Mouse (Mus musculus) hindbrain, embryonic 14.5 days (tissue): ENCODE measurements around the gene Gpc6. TPM values are rescaled to one million over a fixed set of nuclear protein-coding genes. Genes with fewer than 3 reads are reported as not detected.
A peak's percentile ranks its signal among the peaks of the same experiment; 100 is the strongest.

ENCODE experiments used
- ATAC-seq: fragments of 200-750 bp; cut with Nextera tagmentation; 2 replicates; pipeline ENCODE4 v1.8.0; 2017; ENCODE audit warnings: moderate number of reproducible peaks, mild to moderate bottlenecking, moderate TSS enrichment, moderate library complexity; ENCODE audit not compliant: low FRiP score
- DNase-seq: peaks from one replicate; pipeline ENCODE4 v3.0.0-alpha.2; 2015; ENCODE audit warnings: low spot score
- H3K27ac ChIP-seq: fragments of 300-500 bp; sonication (generic); 2 replicates; pipeline ENCODE4 v1.5.1; 2014; ENCODE audit warnings: mild to moderate bottlenecking, moderate library complexity
- H3K27me3 ChIP-seq: fragments of 300-500 bp; sonication (generic); 2 replicates; pipeline ENCODE4 v1.6.1; 2014; ENCODE audit warnings: mild to moderate bottlenecking, low read length, mixed read lengths; ENCODE audit not compliant: control insufficient read depth, insufficient read depth
- H3K36me3 ChIP-seq: fragments of 300-500 bp; sonication (generic); replicated peaks from 2 replicates; pipeline ENCODE4 v1.6.1; 2014; ENCODE audit not compliant: control insufficient read depth, insufficient read depth
- H3K4me1 ChIP-seq: fragments of 300-500 bp; sonication (generic); replicated peaks from 2 replicates; pipeline ENCODE4 v1.6.1; 2014; ENCODE audit warnings: antibody characterized with exemption, low read length, mixed read lengths; ENCODE audit not compliant: control insufficient read depth, insufficient read depth
- H3K4me2 ChIP-seq: fragments of 300-500 bp; sonication (generic); replicated peaks from 2 replicates; pipeline ENCODE4 v1.6.1; 2014; ENCODE audit warnings: mild to moderate bottlenecking, moderate library complexity
- H3K4me3 ChIP-seq: fragments of 300-500 bp; sonication (generic); replicated peaks from 2 replicates; pipeline ENCODE4 v1.5.1; 2014; ENCODE audit warnings: mild to moderate bottlenecking, low read length
- H3K9ac ChIP-seq: fragments of 300-500 bp; sonication (generic); 2 replicates; pipeline ENCODE4 v1.6.1; 2014
- H3K9me3 ChIP-seq: fragments of 300-500 bp; sonication (generic); 2 replicates; pipeline ENCODE4 v1.6.1; 2016; ENCODE audit warnings: low read length; ENCODE audit not compliant: control insufficient read depth
- WGBS: fragments of 180-500 bp; shearing (Covaris S2); extraction: QIAGEN DNeasy Blood & Tissue Kit; methylation state at CpG from one replicate; pipeline ENCODE4 v1.1.7; 2014; 5-methylcytosine and 5-hydroxymethylcytosine counted together
- polyA plus RNA-seq: library from polyadenylated mRNA; unstranded; fragments of >200 nt; fragmentation: Nextera tagmentation; extraction: Ambion mirVana; gene quantifications from 2 replicates; pipeline ENCODE4 v1.2.1, GENCODE M21; 2014

Gene Gpc6
- polyA plus RNA-seq, 1 experiment from 2014 or later: 18.6 TPM

- no peak for DNase-seq
- no peaks in the 10 kb centered on the region for H3K9me3 ChIP-seq
- no peak overlapping the region for H3K4me3 ChIP-seq
- no peaks in the 10 kb centered on the region for H3K36me3 ChIP-seq
- no peak overlapping the region for H3K27ac ChIP-seq
- H3K4me2 ChIP-seq: no peak overlapping the region
- H3K4me1 ChIP-seq: no peaks in the 10 kb centered on the region; the same call in 1 of the 2 replicates
- ATAC-seq: no peak
- 88% methylated on average over 4 of the region's 4 CpGs for WGBS
- H3K9ac ChIP-seq: no peak overlapping the region
- no peaks in the 10 kb centered on the region for H3K27me3 ChIP-seq
Measured at GRCm38 (mm10) chr14:116981711-116982110, 56.6 kb downstream of the Gpc6 start.

DNA sequence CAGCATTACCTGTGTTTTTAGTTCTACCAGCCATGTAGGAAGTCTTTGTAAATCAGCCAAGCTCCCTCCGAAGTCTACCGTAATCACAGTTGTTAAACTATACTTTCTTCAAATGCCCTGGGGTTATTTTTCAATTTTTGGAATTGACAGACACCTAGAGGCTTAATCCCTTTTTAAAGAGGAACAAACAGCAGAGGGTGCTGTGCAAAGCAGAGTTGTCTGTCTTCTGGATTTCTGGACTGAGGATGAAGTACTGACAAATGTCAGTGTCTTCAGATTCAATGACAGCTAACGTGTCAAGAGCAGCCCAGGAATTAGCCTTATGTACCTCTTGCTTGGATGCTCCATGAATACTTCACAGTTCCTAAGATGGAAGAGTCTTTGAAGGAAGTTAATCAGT lies 62.2 kb downstream of the Gpc6 start:
- Histone ChIP-seq H3K9ac (no peak overlapping the region), H3K27me3 (no peaks in the 10 kb centered on the region), H3K4me2 (no peak overlapping the region), H3K36me3 (no peaks in the 10 kb centered on the region; the same call in 1 of the 2 replicates), H3K4me3 (no peak overlapping the region), H3K9me3 (peaks cover 8% of the 10 kb centered on the region), H3K27ac (no peak overlapping the region), H3K4me1 (no peaks in the 10 kb centered on the region)
- 84% methylated on average over 3 of the region's 3 CpGs for WGBS
- no peak for ATAC-seq
- no peak for DNase-seq

GRCm38 (mm10) chr14:117000376-117000775 lies 75.3 kb downstream of the Gpc6 start:
- H3K4me2 ChIP-seq: no peak overlapping the region
- H3K27ac ChIP-seq: no peak overlapping the region
- no peak overlapping the region for H3K4me3 ChIP-seq
- WGBS: 79% methylated on average over 1 of the region's 1 CpGs
- H3K4me1 ChIP-seq: no peaks in the 10 kb centered on the region
- no peaks in the 10 kb centered on the region for H3K27me3 ChIP-seq
- no peak overlapping the region for H3K9ac ChIP-seq
- no peaks in the 10 kb centered on the region for H3K36me3 ChIP-seq
- no peaks in the 10 kb centered on the region for H3K9me3 ChIP-seq
- no peak for ATAC-seq
- no peak for DNase-seq

DNA sequence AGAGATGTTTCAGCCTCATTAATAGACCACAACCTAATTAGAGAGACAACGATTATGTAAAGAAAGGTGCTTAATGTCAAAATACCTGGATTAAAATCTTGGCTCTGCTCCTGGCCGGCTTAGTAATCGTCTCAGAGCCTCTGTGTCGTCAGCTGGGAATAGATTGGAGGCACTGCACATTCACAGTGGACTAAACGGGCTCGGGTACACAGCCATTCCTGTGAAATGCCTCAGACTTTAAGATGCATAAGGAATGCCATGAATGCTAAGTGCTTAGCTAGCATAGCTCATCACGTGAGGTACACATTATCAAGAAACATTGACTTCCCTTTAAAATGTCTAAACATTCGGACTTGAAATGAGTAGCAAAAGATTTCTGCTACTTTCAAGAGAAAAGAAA lies 77.2 kb downstream of the Gpc6 start:
- no peak for DNase-seq
- Histone ChIP-seq H3K9ac (no peak overlapping the region), H3K36me3 (no peaks in the 10 kb centered on the region), H3K4me1 (no peaks in the 10 kb centered on the region), H3K27ac (no peak overlapping the region), H3K9me3 (no peaks in the 10 kb centered on the region), H3K4me3 (no peak overlapping the region), H3K4me2 (no peak overlapping the region), H3K27me3 (no peaks in the 10 kb centered on the region)
- ATAC-seq: no peak
- 68% methylated on average over 8 of the region's 8 CpGs for WGBS

DNA sequence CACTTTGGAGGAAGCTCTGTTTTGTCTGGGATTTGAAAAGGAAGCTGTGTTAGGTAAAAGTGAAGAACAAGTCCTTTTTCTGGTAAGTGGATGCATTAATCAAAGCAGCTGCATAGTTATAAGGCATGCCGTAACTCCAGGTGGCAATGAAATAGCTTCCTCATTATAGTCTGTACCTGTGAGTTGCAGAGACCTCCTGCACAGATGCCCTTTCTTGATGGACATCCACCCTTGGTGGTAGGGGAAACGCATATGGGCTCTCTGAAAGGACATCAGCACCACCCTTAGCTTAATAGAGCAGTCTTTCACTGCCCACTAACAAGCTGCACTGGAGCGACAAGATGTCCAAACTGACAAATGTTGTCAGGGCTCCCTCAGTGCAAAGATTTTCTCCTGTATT lies 83.7 kb downstream of the Gpc6 start:
- DNase-seq: no peak
- no peak overlapping the region for H3K4me3 ChIP-seq
- no peak for ATAC-seq
- WGBS: 69% methylated on average over 3 of the region's 3 CpGs
- no peak overlapping the region for H3K4me2 ChIP-seq
- no peak overlapping the region for H3K27ac ChIP-seq
- 0 out of 2 replicates have a peak, but pooled peaks cover 4% of the 10 kb centered on the region for H3K4me1 ChIP-seq
- no peak overlapping the region for H3K9ac ChIP-seq
- H3K36me3 ChIP-seq: no peaks in the 10 kb centered on the region
- no peaks in the 10 kb centered on the region for H3K9me3 ChIP-seq
- no peaks in the 10 kb centered on the region for H3K27me3 ChIP-seq

DNA sequence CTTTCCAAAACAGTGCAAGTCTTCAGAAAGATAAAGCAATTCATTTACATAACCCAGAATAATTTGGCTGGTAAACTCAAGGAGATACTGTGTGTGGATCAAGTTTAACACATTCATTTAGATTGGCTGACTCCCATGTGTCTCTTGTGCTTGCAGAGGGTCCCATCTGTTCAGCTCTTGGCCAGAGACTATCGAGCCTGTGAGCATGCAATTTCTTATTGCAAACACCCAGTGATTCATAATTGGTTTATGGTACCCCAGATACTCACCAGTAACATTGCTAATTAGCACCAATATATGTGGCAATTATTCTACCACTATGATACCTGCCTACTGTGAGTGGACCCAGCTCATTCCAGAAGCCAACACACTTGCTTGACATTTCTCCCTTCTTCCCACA lies 87.9 kb downstream of the Gpc6 start:
- no peak overlapping the region for H3K4me3 ChIP-seq
- H3K27me3 ChIP-seq: no peaks in the 10 kb centered on the region
- no peaks in the 10 kb centered on the region for H3K9me3 ChIP-seq
- no peak overlapping the region for H3K9ac ChIP-seq
- 40% methylated on average over 1 of the region's 1 CpGs for WGBS
- no peaks in the 10 kb centered on the region for H3K36me3 ChIP-seq
- no peak overlapping the region for H3K27ac ChIP-seq
- 0 out of 2 replicates have a peak, but pooled peaks cover 4% of the 10 kb centered on the region for H3K4me1 ChIP-seq
- peak; percentile 31; the same call in 1 of the 2 replicates for ATAC-seq
- DNase-seq: no peak
- H3K4me2 ChIP-seq: no peak overlapping the region

DNA sequence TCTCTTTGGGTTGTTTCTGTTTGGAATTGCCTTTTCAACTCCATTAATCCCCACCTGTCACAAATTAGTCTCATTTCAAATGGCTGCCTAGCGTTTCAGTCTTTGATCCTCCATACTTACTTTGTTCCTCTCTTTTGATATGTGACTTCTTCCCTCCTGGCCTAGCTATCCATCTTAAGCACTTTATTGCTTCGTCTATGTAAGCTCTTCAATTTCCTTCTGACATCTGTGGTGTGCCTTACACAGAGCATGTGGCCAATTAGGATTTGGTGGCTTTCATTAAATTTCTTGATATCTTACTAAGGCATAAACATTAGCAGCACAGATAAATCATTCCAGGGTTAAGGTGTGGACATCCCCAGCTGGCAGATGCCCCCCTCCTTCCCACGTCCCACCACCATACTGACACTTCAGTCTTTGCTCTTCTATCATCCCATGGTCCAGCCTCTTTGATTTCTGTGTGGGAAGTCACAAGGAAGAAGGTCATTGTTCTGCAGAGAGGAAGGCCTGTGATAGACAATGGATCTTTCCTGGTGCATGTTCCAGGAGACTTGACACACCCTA lies 88.5 kb downstream of the Gpc6 start:
- WGBS: 54% methylated on average over 3 of the region's 3 CpGs
- ATAC-seq (no peak), DNase-seq (no peak)
- H3K36me3 ChIP-seq: no peaks in the 10 kb centered on the region
- H3K4me3 ChIP-seq: no peak overlapping the region
- H3K27ac ChIP-seq: no peak overlapping the region
- H3K9ac ChIP-seq: no peak overlapping the region
- peaks cover 5% of the 10 kb centered on the region; the same call in 1 of the 2 replicates for H3K4me1 ChIP-seq
- no peaks in the 10 kb centered on the region for H3K27me3 ChIP-seq
- no peak overlapping the region for H3K4me2 ChIP-seq
- H3K9me3 ChIP-seq: no peaks in the 10 kb centered on the region

DNA sequence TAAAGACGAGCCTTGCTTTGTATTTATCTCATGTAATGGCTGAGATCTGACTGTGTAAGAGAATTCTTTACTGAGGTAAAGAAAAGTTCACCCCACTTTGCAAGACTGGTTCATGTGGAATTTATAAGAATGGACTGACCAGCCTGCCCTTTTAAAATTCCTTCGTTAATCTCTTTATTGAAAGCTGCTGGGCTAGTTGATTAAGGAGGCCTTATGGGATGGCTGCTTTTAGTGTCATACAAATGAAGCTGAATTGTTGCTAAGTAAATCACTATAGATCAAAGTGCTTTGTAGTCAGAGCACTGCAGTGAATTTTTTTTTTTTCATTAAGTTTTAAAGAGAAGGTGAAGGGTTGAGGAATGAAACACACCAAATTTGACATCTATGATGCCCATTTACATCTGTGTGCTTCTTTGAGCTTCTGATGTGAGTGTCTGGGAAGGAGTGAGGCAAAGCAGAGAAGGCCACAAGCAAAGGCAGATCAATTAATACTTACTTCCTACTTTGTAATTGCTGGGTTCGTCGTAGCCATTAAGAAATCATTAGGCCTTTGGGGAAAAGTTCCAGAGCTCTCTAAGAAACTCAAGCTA lies 90.3 kb downstream of the Gpc6 start:
- no peak for DNase-seq
- H3K27ac ChIP-seq: no peak overlapping the region
- whole genome bisulfite sequencing: 32% methylated on average over 4 of the region's 4 CpGs

DNA sequence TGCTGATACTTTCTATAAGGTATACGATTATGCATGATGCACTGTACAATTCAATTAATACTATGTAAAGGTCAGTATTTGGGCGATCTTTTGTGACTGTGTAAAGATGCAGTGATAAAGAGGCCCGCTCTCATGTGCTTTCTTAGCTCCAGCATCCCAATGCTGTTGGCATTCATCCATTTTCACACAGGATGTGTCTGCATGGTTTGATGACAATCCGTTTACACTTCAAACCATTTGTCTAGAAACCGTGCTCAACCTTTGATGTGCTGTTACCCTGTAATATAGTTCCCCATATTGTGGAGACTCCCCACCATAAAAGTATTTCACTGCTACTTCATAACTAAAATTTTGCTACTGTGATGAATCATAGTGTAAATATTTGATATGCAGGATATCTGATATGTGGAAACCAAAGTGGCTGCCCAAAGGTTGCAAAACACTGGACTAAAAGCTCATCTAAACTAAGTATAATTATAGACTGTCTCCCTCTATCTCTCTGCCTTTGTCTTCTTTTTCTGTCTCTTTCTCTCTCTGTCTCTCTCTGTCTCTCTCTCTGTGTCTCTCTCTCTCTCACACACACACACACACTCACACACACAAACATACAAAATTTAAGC lies 97.2 kb downstream of the Gpc6 start:
- 62% methylated on average over 5 of the region's 5 CpGs for WGBS
- no peak overlapping the region for H3K9ac ChIP-seq
- H3K9me3 ChIP-seq: no peaks in the 10 kb centered on the region
- ATAC-seq: no peak
- no peaks in the 10 kb centered on the region for H3K36me3 ChIP-seq
- H3K4me2 ChIP-seq: no peak overlapping the region
- no peaks in the 10 kb centered on the region for H3K27me3 ChIP-seq
- H3K4me1 ChIP-seq: peaks cover 3% of the 10 kb centered on the region; the same call in 1 of the 2 replicates
- no peak overlapping the region for H3K27ac ChIP-seq
- H3K4me3 ChIP-seq: no peak overlapping the region
- no peak for DNase-seq

More for the DNA sequence above, 90.3 kb downstream of the Gpc6 start:
- no peak overlapping the region for H3K4me2 ChIP-seq
- H3K9ac ChIP-seq: no peak overlapping the region
- no peak for ATAC-seq
- no peaks in the 10 kb centered on the region for H3K27me3 ChIP-seq
- no peak overlapping the region for H3K4me3 ChIP-seq
- no peaks in the 10 kb centered on the region for H3K9me3 ChIP-seq
- H3K4me1 ChIP-seq: peaks cover 7% of the 10 kb centered on the region; the same call in 1 of the 2 replicates
- no peaks in the 10 kb centered on the region for H3K36me3 ChIP-seq
